Mouse (Mus musculus): ENCODE data around the gene Plekhh2. TPM values are rescaled to one million over a fixed set of nuclear protein-coding genes. Genes with fewer than 3 reads are reported as not detected.

Plekhh2 gene
- total RNA-seq, 4 experiments from 2014 or later = 6.2 to 8.2 (median 6.5) TPM

- DNase-seq (ENCODE audit: low spot score in 2 of 2) = peak in 1 of 2 experiments; percentile 39
These were observed 59.9 kb downstream of the Plekhh2 start for GRCm38 (mm10) chr17:84571629-84572028.

- no peak for DNase-seq (ENCODE audit: low spot score in 2 of 2)
These were observed 61.6 kb downstream of the Plekhh2 start for GRCm38 (mm10) chr17:84573305-84573704.

GRCm38 (mm10) chr17:84573940-84574339, 62.2 kb downstream of the Plekhh2 start:
- no peak for DNase-seq (ENCODE audit: low spot score in 2 of 2)

GRCm38 (mm10) chr17:84575108-84575507, 63.4 kb downstream of the Plekhh2 start:
- no peak for DNase-seq (ENCODE audit: low spot score in 2 of 2)

GRCm38 (mm10) chr17:84576621-84577293, 65.1 kb downstream of the Plekhh2 start:
- DNase-seq (ENCODE audit: low spot score in 2 of 2) = no peak

- no peak for DNase-seq (ENCODE audit: low spot score in 2 of 2)
These were observed 67.6 kb downstream of the Plekhh2 start for GRCm38 (mm10) chr17:84579249-84579648.

GRCm38 (mm10) chr17:84579817-84580216, 68.1 kb downstream of the Plekhh2 start:
- no peak for DNase-seq (ENCODE audit: low spot score in 2 of 2)

GRCm38 (mm10) chr17:84580821-84581220, 69.1 kb downstream of the Plekhh2 start:
- DNase-seq (ENCODE audit: low spot score in 2 of 2) = no peak

- DNase-seq (ENCODE audit: low spot score in 2 of 2) = no peak
These were observed 70.2 kb downstream of the Plekhh2 start for GRCm38 (mm10) chr17:84581740-84582414.

- DNase-seq (ENCODE audit: low spot score in 2 of 2) = no peak
These were observed 72.4 kb downstream of the Plekhh2 start for GRCm38 (mm10) chr17:84584107-84584506.

GRCm38 (mm10) chr17:84585104-84585503, 73.4 kb downstream of the Plekhh2 start:
- DNase-seq (ENCODE audit: low spot score in 2 of 2) = peak; percentile 59 to 64

- no peak for DNase-seq (ENCODE audit: low spot score in 2 of 2)
These were observed 78.4 kb downstream of the Plekhh2 start for GRCm38 (mm10) chr17:84590065-84590464.

GRCm38 (mm10) chr17:84591431-84592150, 79.9 kb downstream of the Plekhh2 start:
- DNase-seq (ENCODE audit: low spot score in 2 of 2) = no peak

- no peak for DNase-seq (ENCODE audit: low spot score in 2 of 2)
These were observed 84.3 kb downstream of the Plekhh2 start for GRCm38 (mm10) chr17:84596015-84596441.

GRCm38 (mm10) chr17:84596501-84596900, 84.8 kb downstream of the Plekhh2 start:
- DNase-seq (ENCODE audit: low spot score in 2 of 2) = no peak

GRCm38 (mm10) chr17:84597859-84598258, 86.2 kb downstream of the Plekhh2 start:
- DNase-seq (ENCODE audit: low spot score in 2 of 2) = no peak

- no peak for DNase-seq (ENCODE audit: low spot score in 2 of 2)
These were observed 87.2 kb downstream of the Plekhh2 start for GRCm38 (mm10) chr17:84598928-84599327.

- no peak for DNase-seq (ENCODE audit: low spot score in 2 of 2)
These were observed 88.6 kb downstream of the Plekhh2 start for GRCm38 (mm10) chr17:84600051-84600983.

- peak in 1 of 2 experiments; percentile 51 for DNase-seq (ENCODE audit: low spot score in 2 of 2)
These were observed 90.1 kb downstream of the Plekhh2 start for GRCm38 (mm10) chr17:84601805-84602204.

- DNase-seq (ENCODE audit: low spot score in 2 of 2) = no peak
These were observed 91.5 kb downstream of the Plekhh2 start for GRCm38 (mm10) chr17:84603202-84603627.

Data from layer of hippocampus, adult 8-10 months (tissue).